Mouse (Mus musculus) CH12.LX (cell line): ENCODE measurements around the gene Caln1. TPM values are rescaled to one million over a fixed set of nuclear protein-coding genes. Genes with fewer than 3 reads are reported as not detected.

ENCODE experiments used
- DNase-seq: peaks from one replicate; pipeline ENCODE4 v3.0.0-alpha.2; 2013; ENCODE audit errors: extremely low read depth
- H3K27ac ChIP-seq: 2 replicates; pipeline ENCODE4 v1.5.1; 2012; ENCODE audit warnings: low read depth, mild to moderate bottlenecking, control low read depth, moderate library complexity; ENCODE audit not compliant: insufficient read depth
- H3K27me3 ChIP-seq: replicated peaks from 2 replicates; pipeline ENCODE3; 2012; ENCODE audit warnings: inconsistent platforms
- H3K36me3 ChIP-seq, 2 experiments: replicated peaks in 1 of 2; 2 replicates each; pipeline versions ENCODE3 to v1.6.1; 2012; ENCODE audit warnings: inconsistent platforms in 1 of 2, low read length in 1 of 2, mild to moderate bottlenecking in 1 of 2, mixed read lengths in 1 of 2, moderate library complexity in 1 of 2; ENCODE audit not compliant: control insufficient read depth in 1 of 2, insufficient read depth in 1 of 2
- H3K4me1 ChIP-seq, 2 experiments: 2 replicates each; pipeline ENCODE4 v1.6.1; 2012; ENCODE audit warnings: inconsistent platforms in 1 of 2, moderate library complexity in 1 of 2; ENCODE audit not compliant: insufficient read depth in 2 of 2, control insufficient read depth in 1 of 2
- H3K4me2 ChIP-seq: 2 replicates; pipeline ENCODE4 v1.6.1; 2012; ENCODE audit warnings: low read depth, mild to moderate bottlenecking, control low read depth; ENCODE audit not compliant: poor library complexity, insufficient read depth, severe bottlenecking
- H3K4me3 ChIP-seq, 3 experiments: fragments of 150-350 bp in 1 of 3; sonication (generic) in 1 of 3; replicated peaks in 1 of 3; 2 replicates each; pipeline versions ENCODE3 to v1.5.1; 2011 to 2012; ENCODE audit warnings: low read depth in 2 of 3, low read length in 2 of 3, mild to moderate bottlenecking in 2 of 3, moderate library complexity in 2 of 3, control low read depth in 1 of 3, improper control_type of control experiment in 1 of 3, inconsistent platforms in 1 of 3, mixed read lengths in 1 of 3; ENCODE audit not compliant: poor library complexity in 1 of 3
- H3K79me2 ChIP-seq: replicated peaks from 2 replicates; pipeline ENCODE4 v1.6.1; 2012; ENCODE audit warnings: mild to moderate bottlenecking, moderate library complexity; ENCODE audit not compliant: control insufficient read depth, poor library complexity, insufficient read depth, severe bottlenecking; ENCODE audit errors: extremely low read depth
- H3K9ac ChIP-seq: 2 replicates; pipeline ENCODE4 v1.6.1; 2012; ENCODE audit warnings: low read depth, mild to moderate bottlenecking, control low read depth, moderate library complexity; ENCODE audit not compliant: insufficient read depth
- H3K9me3 ChIP-seq: replicated peaks from 2 replicates; pipeline ENCODE3; 2012; ENCODE audit warnings: low read length, inconsistent platforms, mixed read lengths
- BHLHE40 ChIP-seq: IDR thresholded peaks from 2 replicates; pipeline ENCODE4 v1.6.1; 2011; ENCODE audit warnings: mild to moderate bottlenecking, low read depth, low read length, improper control_type of control experiment
- CHD1 ChIP-seq: IDR thresholded peaks from 2 replicates; pipeline ENCODE4 v1.6.1; 2012; ENCODE audit warnings: low read depth, low read length, improper control_type of control experiment, inconsistent platforms
- CHD2 ChIP-seq: IDR thresholded peaks from 2 replicates; pipeline ENCODE4 v1.6.1; 2011; ENCODE audit warnings: low read length, improper control_type of control experiment
- CTCF ChIP-seq, 2 experiments: IDR thresholded peaks in 1 of 2; conservative IDR thresholded peaks in 1 of 2; 2 replicates each; pipeline ENCODE4 v1.5.1; 2011 to 2012; ENCODE audit warnings: low read depth in 2 of 2, low read length in 2 of 2, improper control_type of control experiment in 1 of 2, inconsistent platforms in 1 of 2, mild to moderate bottlenecking in 1 of 2, moderate library complexity in 1 of 2
- E2F4 ChIP-seq: IDR thresholded peaks from 2 replicates; pipeline ENCODE4 v1.6.1; 2011; ENCODE audit warnings: low read depth, low read length, improper control_type of control experiment; ENCODE audit not compliant: insufficient replicate concordance
- ELF1 ChIP-seq: IDR thresholded peaks from 2 replicates; pipeline ENCODE4 v1.6.1; 2014; ENCODE audit warnings: low read depth, mild to moderate bottlenecking, inconsistent platforms, low read length, improper control_type of control experiment
- EP300 ChIP-seq: IDR thresholded peaks from 2 replicates; pipeline ENCODE4 v1.6.1; 2011; ENCODE audit warnings: low read length, improper control_type of control experiment
- ETS1 ChIP-seq: conservative IDR thresholded peaks from 2 replicates; pipeline ENCODE4 v1.6.1; 2012; ENCODE audit warnings: low read depth, mild to moderate bottlenecking, inconsistent platforms, low read length, improper control_type of control experiment, moderate library complexity
- GABPA ChIP-seq: IDR thresholded peaks from 2 replicates; pipeline ENCODE4 v1.6.1; 2012; ENCODE audit warnings: low read depth, low read length, improper control_type of control experiment, inconsistent platforms; ENCODE audit not compliant: insufficient replicate concordance
- JUND ChIP-seq: conservative IDR thresholded peaks from 2 replicates; pipeline ENCODE4 v1.6.1; 2011; ENCODE audit warnings: low read depth, low read length, improper control_type of control experiment
- MAFK ChIP-seq: IDR thresholded peaks from 2 replicates; pipeline ENCODE4 v1.6.1; 2011; ENCODE audit warnings: low read length, improper control_type of control experiment; ENCODE audit not compliant: insufficient replicate concordance
- MAX ChIP-seq: IDR thresholded peaks from 2 replicates; pipeline ENCODE4 v1.6.1; 2011; ENCODE audit warnings: low read length, improper control_type of control experiment
- MAZ ChIP-seq: IDR thresholded peaks from 2 replicates; pipeline ENCODE4 v1.6.1; 2012; ENCODE audit warnings: low read depth, mild to moderate bottlenecking, inconsistent platforms, low read length, improper control_type of control experiment, moderate library complexity
- MEF2A ChIP-seq: IDR thresholded peaks from 2 replicates; pipeline ENCODE4 v1.6.1; 2014; ENCODE audit warnings: low read depth, mild to moderate bottlenecking, inconsistent platforms, low read length, improper control_type of control experiment, borderline replicate concordance
- MXI1 ChIP-seq: IDR thresholded peaks from 2 replicates; pipeline ENCODE4 v1.6.1; 2011; ENCODE audit warnings: mild to moderate bottlenecking, low read depth, low read length, improper control_type of control experiment
- MYC ChIP-seq: IDR thresholded peaks from 2 replicates; pipeline ENCODE4 v1.6.1; 2011; ENCODE audit warnings: low read depth, mild to moderate bottlenecking, improper control_type of control experiment, low read length
- NRF1 ChIP-seq: IDR thresholded peaks from 2 replicates; pipeline ENCODE4 v1.6.1; 2014; ENCODE audit warnings: low read depth, mild to moderate bottlenecking, inconsistent platforms, low read length, improper control_type of control experiment, moderate library complexity
- PAX5 ChIP-seq: IDR thresholded peaks from 2 replicates; pipeline ENCODE4 v1.6.1; 2012; ENCODE audit warnings: low read length, inconsistent platforms, mixed read lengths
- POLR2A ChIP-seq: IDR thresholded peaks from 2 replicates; pipeline ENCODE4 v1.6.1; 2011; ENCODE audit warnings: low read depth, mild to moderate bottlenecking, improper control_type of control experiment, low read length
- POLR2AphosphoS2 ChIP-seq: IDR thresholded peaks from 2 replicates; pipeline ENCODE4 v1.6.1; 2011; ENCODE audit warnings: low read depth, low read length, improper control_type of control experiment
- SIN3A ChIP-seq: IDR thresholded peaks from 2 replicates; pipeline ENCODE4 v1.6.1; 2012; ENCODE audit warnings: low read length, improper control_type of control experiment, inconsistent platforms
- SMC3 ChIP-seq: IDR thresholded peaks from 2 replicates; pipeline ENCODE4 v1.6.1; 2011; ENCODE audit warnings: low read depth, low read length, improper control_type of control experiment
- UBTF ChIP-seq: IDR thresholded peaks from 2 replicates; pipeline ENCODE4 v1.6.1; 2012; ENCODE audit warnings: low read depth, mild to moderate bottlenecking, inconsistent platforms, low read length, improper control_type of control experiment, moderate library complexity
- USF1 ChIP-seq: IDR thresholded peaks from 2 replicates; pipeline ENCODE4 v1.6.1; 2014; ENCODE audit warnings: low read depth, mild to moderate bottlenecking, inconsistent platforms, low read length, improper control_type of control experiment
- USF2 ChIP-seq: conservative IDR thresholded peaks from 2 replicates; pipeline ENCODE4 v1.6.1; 2011; ENCODE audit warnings: low read depth, low read length, improper control_type of control experiment
- ZKSCAN1 ChIP-seq: IDR thresholded peaks from 2 replicates; pipeline ENCODE4 v1.6.1; 2012; ENCODE audit warnings: low read depth, inconsistent platforms, low read length, improper control_type of control experiment, borderline replicate concordance
- ZMIZ1 ChIP-seq: IDR thresholded peaks from 2 replicates; pipeline ENCODE4 v1.6.1; 2012; ENCODE audit warnings: low read depth, mild to moderate bottlenecking, inconsistent platforms, low read length, improper control_type of control experiment
- ZNF384 ChIP-seq: IDR thresholded peaks from 2 replicates; pipeline ENCODE4 v1.6.1; 2012; ENCODE audit warnings: low read depth, low read length, improper control_type of control experiment, inconsistent platforms
- dilution Hi-C: fragments of 300-500 bp; cut with MboI; formaldehyde crosslinking; loops from 2 replicates; pipeline ENCODE4 v1.14.3; 2020; ENCODE audit warnings: low sequenced_read_pairs; ENCODE audit not compliant: extremely low pct_unique_long_range_greater_than_20kb, extremely low pct_ligation_motif_present
- in situ Hi-C: fragments of 300-500 bp; cut with MboI; formaldehyde crosslinking; loops from 3 replicates; pipeline ENCODE4 v1.14.3; 2019; ENCODE audit warnings: low sequenced_read_pairs, low pct_ligation_motif_present, low pct_unique_long_range_greater_than_20kb, mixed read lengths
- polyA plus RNA-seq: library from polyadenylated mRNA; unstranded; fragments of >175 nt; gene quantifications from 2 replicates; pipeline ENCODE4 v1.2.1, GENCODE M21; 2012; ENCODE audit warnings: low read depth; ENCODE audit not compliant: insufficient read length
- total RNA-seq, 2 experiments: library from RNA; depleted of rRNA; stranded (reverse); fragments of 300-350 nt in 1 of 2; fragments of >200 nt in 1 of 2; gene quantifications; 2 replicates each; pipeline ENCODE4 v1.2.3; 2012 to 2014

Gene Caln1
- total and polyA plus RNA-seq, 3 experiments = under 0.01 TPM; not detected in 2

GRCm38 (mm10) chr5:130566002-130566401 is 196.7 kb downstream of the Caln1 start:
- H3K4me1 ChIP-seq = no peaks in the 10 kb centered on the region
- no peak overlapping the region for H3K9ac ChIP-seq
- H3K4me3 ChIP-seq = no peak overlapping the region
- no peaks in the 10 kb centered on the region for H3K27me3 ChIP-seq
- H3K36me3 ChIP-seq = no peaks in the 10 kb centered on the region
- TF ChIP-seq NRF1 (no peak), ETS1 (no peak), MXI1 (no peak), CHD1 (no peak), MYC (no peak), EP300 (no peak), MAX (no peak), PAX5 (no peak), SMC3 (no peak), ZKSCAN1 (no peak), USF1 (no peak), POLR2A (no peak), POLR2AphosphoS2 (no peak), MAFK (no peak), SIN3A (no peak), MAZ (no peak), ZNF384 (no peak)
- no peak overlapping the region for H3K27ac ChIP-seq
- dilution Hi-C loops = no loop called here
- in situ Hi-C loops = no loop called here
- DNase-seq = no peak
- no peaks in the 10 kb centered on the region for H3K79me2 ChIP-seq
- peaks cover 48% of the 10 kb centered on the region for H3K9me3 ChIP-seq
- H3K4me2 ChIP-seq = no peak overlapping the region

- H3K4me3 ChIP-seq = no peak overlapping the region
- dilution Hi-C loops = no loop called here
These were observed 208.3 kb downstream of the Caln1 start for GRCm38 (mm10) chr5:130577581-130577980.

More at GRCm38 (mm10) chr5:130577581-130577980, 208.3 kb downstream of the Caln1 start:
- Histone ChIP-seq H3K9ac (no peak overlapping the region), H3K36me3 (no peaks in the 10 kb centered on the region), H3K27me3 (no peaks in the 10 kb centered on the region), H3K9me3 (peaks cover 42% of the 10 kb centered on the region), H3K4me1 (no peaks in the 10 kb centered on the region), H3K4me2 (no peak overlapping the region), H3K27ac (no peak overlapping the region), H3K79me2 (no peaks in the 10 kb centered on the region)
- in situ Hi-C loops = no loop called here
- DNase-seq = no peak
- TF ChIP-seq ELF1 (no peak), SMC3 (no peak), EP300 (no peak), ZMIZ1 (no peak), ETS1 (no peak), MAZ (no peak), JUND (no peak), UBTF (no peak), MEF2A (no peak), BHLHE40 (no peak), CHD1 (no peak), CTCF (conservative IDR thresholded peaks at IDR 0.05 in 1 of 2, IDR thresholded peaks at IDR 0.05 in 1 of 2; ENCODE audit: low read depth in 2 of 2, low read length in 2 of 2) (no peak), USF2 (no peak), PAX5 (no peak), MYC (no peak), GABPA (no peak), CHD2 (no peak), MAFK (no peak), E2F4 (no peak)
